Mouse (Mus musculus): Measurements from ENCODE around the gene Lrp4.

Gene Lrp4

DNA sequence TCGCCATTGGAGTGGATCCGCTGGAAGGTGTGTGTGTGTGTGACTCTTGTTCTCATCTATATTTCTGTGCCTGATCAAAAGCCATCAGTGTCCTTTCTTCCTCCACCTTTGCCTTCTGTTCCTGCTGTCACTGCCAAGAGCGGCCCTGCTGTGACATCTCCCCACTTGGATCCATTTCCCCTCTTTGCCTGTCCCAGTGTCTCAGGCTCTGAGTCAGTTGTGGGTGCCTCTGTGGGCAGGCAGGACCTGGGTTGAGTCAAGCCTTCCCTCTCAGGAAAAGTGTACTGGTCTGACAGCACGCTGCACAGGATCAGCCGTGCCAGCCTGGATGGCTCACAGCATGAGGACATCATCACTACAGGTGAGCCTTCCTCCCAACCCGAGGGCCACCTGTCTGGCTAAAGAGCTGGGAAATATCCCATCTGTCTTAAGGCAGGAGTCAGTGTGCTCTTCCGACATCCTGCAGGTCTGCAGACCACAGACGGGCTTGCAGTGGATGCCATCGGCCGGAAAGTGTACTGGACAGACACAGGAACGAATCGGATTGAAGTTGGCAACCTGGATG is 34.8 kb downstream of the Lrp4 start:
- DNase-seq: no peak

DNA sequence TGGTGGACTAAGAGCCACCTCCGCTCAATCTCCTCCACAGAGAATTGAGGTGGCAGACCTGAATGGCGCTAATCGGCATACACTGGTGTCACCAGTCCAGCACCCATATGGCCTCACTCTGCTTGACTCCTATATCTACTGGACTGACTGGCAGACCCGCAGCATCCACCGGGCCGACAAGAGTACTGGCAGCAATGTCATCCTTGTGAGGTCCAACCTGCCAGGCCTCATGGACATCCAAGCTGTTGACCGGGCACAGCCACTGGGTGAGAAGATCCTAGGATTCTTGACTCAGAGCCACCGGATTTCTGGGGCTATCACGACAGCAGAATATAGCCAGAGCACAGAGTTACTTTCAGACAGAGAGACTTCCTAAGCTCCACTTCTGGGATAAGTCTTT is 36.7 kb downstream of the Lrp4 start:
- DNase-seq: no peak

- DNase-seq: no peak
Observed at GRCm38 (mm10) chr2:91498093-91498719, 40.9 kb downstream of the Lrp4 start.

GRCm38 (mm10) chr2:91508076-91508475 is 50.8 kb downstream of the Lrp4 start:
- no peak for DNase-seq

- DNase-seq: peak; percentile 38 to 60
Observed at GRCm38 (mm10) chr2:91517186-91517585, 59.9 kb downstream of the Lrp4 start.

- peak; percentile 92 to 94 for DNase-seq
Observed at GRCm38 (mm10) chr2:91526294-91527146, 69.2 kb downstream of the Lrp4 start, which contains the start of gene Ckap5. Ckap5 (plus strand) TSS chr2:91526762.

- no peak for DNase-seq
Observed at GRCm38 (mm10) chr2:91527147-91527486, 69.8 kb downstream of the Lrp4 start.

DNA sequence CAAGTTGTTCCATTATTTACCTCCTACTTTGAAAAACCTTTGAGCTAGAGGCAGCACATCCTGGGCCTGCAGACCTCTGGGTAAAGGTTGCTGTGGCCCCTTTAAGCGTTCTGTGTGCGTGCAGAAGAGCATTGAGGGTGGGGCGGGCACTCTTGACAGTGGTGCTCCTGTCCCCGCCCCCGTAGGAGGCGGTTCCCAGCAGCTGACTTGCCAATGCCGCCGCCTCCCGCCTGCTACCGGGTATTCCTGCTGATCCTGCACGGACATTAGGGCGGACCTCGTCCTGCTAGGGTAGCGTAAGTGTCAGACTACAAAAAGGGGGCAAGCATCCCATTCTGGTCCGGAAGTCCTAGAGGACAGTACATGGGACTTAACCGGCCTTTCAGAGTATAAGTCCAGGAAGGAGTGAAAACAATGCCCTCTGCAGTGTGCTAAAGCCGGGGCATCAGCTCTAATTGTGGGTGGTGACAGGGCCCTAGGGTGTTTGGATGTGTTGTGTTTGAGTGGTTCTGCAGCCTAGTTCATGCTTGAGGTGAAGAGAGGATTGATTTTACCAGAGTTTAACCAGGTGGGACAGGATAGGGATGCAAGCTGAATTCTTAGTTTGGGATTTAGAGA is 80.4 kb downstream of the Lrp4 start:
- peak; percentile 91 to 93 for DNase-seq
